Mouse (Mus musculus) forebrain, embryonic 15.5 days (tissue): Measurements from ENCODE around the gene Foxn1. TPM values are rescaled to one million over a fixed set of nuclear protein-coding genes. Genes with fewer than 3 reads are reported as not detected.

Experiments used
- ATAC-seq: fragments of 200-750 bp; cut with Nextera tagmentation; replicated peaks from 2 replicates; pipeline ENCODE4 v1.8.0; 2017; ENCODE audit warnings: mild to moderate bottlenecking, moderate TSS enrichment, moderate library complexity
- H3K27ac ChIP-seq: fragments of 300-500 bp; sonication (generic); replicated peaks from 2 replicates; pipeline ENCODE4 v1.5.1; 2015; ENCODE audit warnings: mild to moderate bottlenecking, inconsistent platforms
- H3K27me3 ChIP-seq: fragments of 300-500 bp; sonication (generic); 2 replicates; pipeline ENCODE4 v1.6.1; 2015; ENCODE audit warnings: inconsistent platforms
- H3K36me3 ChIP-seq: fragments of 300-500 bp; sonication (generic); 2 replicates; pipeline ENCODE4 v1.6.1; 2015; ENCODE audit warnings: mild to moderate bottlenecking, inconsistent platforms
- H3K4me1 ChIP-seq: fragments of 300-500 bp; sonication (generic); 2 replicates; pipeline ENCODE4 v1.6.1; 2015; ENCODE audit warnings: inconsistent platforms
- H3K4me2 ChIP-seq: fragments of 300-500 bp; sonication (generic); replicated peaks from 2 replicates; pipeline ENCODE4 v1.6.1; 2015; ENCODE audit warnings: mild to moderate bottlenecking, inconsistent platforms
- H3K4me3 ChIP-seq: fragments of 300-500 bp; sonication (generic); 2 replicates; pipeline ENCODE4 v1.5.1; 2015; ENCODE audit warnings: mild to moderate bottlenecking, inconsistent platforms
- H3K9ac ChIP-seq: fragments of 300-500 bp; sonication (generic); replicated peaks from 2 replicates; pipeline ENCODE4 v1.6.1; 2015; ENCODE audit warnings: mild to moderate bottlenecking, inconsistent platforms
- H3K9me3 ChIP-seq: fragments of 300-500 bp; sonication (generic); 2 replicates; pipeline ENCODE4 v1.6.1; 2016; ENCODE audit warnings: inconsistent platforms
- whole genome bisulfite sequencing: fragments of 180-500 bp; shearing (Covaris S2); methylation state at CpG from one replicate; pipeline ENCODE4 v1.1.7; 2015; ENCODE audit warnings: mixed read lengths; 5-methylcytosine and 5-hydroxymethylcytosine counted together
- polyA plus RNA-seq: library from polyadenylated mRNA; unstranded; fragments of >200 nt; fragmentation: Nextera tagmentation; extraction: Ambion mirVana; gene quantifications from 2 replicates; pipeline ENCODE4 v1.2.1, GENCODE M21; 2015

The Foxn1 gene
- polyA plus RNA-seq, 1 experiment from 2014 or later = not detected

GRCm38 (mm10) chr11:78367456-78368225 is 18.7 kb downstream of the Foxn1 start:
- H3K4me2 ChIP-seq = no peak overlapping the region
- no peaks in the 10 kb centered on the region for H3K36me3 ChIP-seq
- H3K4me3 ChIP-seq = no peak overlapping the region
- no peak overlapping the region for H3K9ac ChIP-seq
- no peak for ATAC-seq
- no peaks in the 10 kb centered on the region for H3K27me3 ChIP-seq
- no peaks in the 10 kb centered on the region for H3K9me3 ChIP-seq
- H3K4me1 ChIP-seq = no peaks in the 10 kb centered on the region
- 87% methylated on average over 15 of the region's 15 CpGs for WGBS
- no peak overlapping the region for H3K27ac ChIP-seq

- 63% methylated on average over 8 of the region's 8 CpGs for WGBS
- no peaks in the 10 kb centered on the region for H3K4me1 ChIP-seq
- ATAC-seq = no peak
- no peaks in the 10 kb centered on the region for H3K27me3 ChIP-seq
- no peak overlapping the region for H3K4me2 ChIP-seq
- H3K36me3 ChIP-seq = no peaks in the 10 kb centered on the region
- H3K9me3 ChIP-seq = no peaks in the 10 kb centered on the region
- H3K9ac ChIP-seq = no peak overlapping the region
- no peak overlapping the region for H3K27ac ChIP-seq
- H3K4me3 ChIP-seq = no peak overlapping the region
Measured at GRCm38 (mm10) chr11:78364103-78364502, 22.3 kb downstream of the Foxn1 start.

- Histone ChIP-seq H3K4me3 (no peak overlapping the region), H3K4me2 (no peak overlapping the region), H3K36me3 (no peaks in the 10 kb centered on the region), H3K27ac (no peak overlapping the region), H3K9me3 (no peaks in the 10 kb centered on the region), H3K9ac (no peak overlapping the region), H3K4me1 (no peaks in the 10 kb centered on the region), H3K27me3 (no peaks in the 10 kb centered on the region)
- ATAC-seq = no peak
- WGBS = 79% methylated on average over 13 of the region's 13 CpGs
Measured at GRCm38 (mm10) chr11:78363309-78364007, 22.9 kb downstream of the Foxn1 start.

- Histone ChIP-seq H3K27me3 (no peaks in the 10 kb centered on the region), H3K27ac (no peak overlapping the region), H3K4me1 (no peaks in the 10 kb centered on the region; the same call in 1 of the 2 replicates), H3K36me3 (no peaks in the 10 kb centered on the region), H3K4me3 (no peak overlapping the region), H3K9ac (no peak overlapping the region), H3K9me3 (no peaks in the 10 kb centered on the region), H3K4me2 (no peak overlapping the region)
- WGBS = 56% methylated on average over 2 of the region's 2 CpGs
- ATAC-seq = no peak
Measured at GRCm38 (mm10) chr11:78360789-78361131, 25.6 kb downstream of the Foxn1 start.

- Histone ChIP-seq H3K9ac (no peak overlapping the region), H3K4me1 (no peaks in the 10 kb centered on the region; the same call in 1 of the 2 replicates), H3K36me3 (no peaks in the 10 kb centered on the region), H3K9me3 (no peaks in the 10 kb centered on the region), H3K27me3 (no peaks in the 10 kb centered on the region), H3K27ac (no peak overlapping the region), H3K4me2 (peak overlapping the region; percentile 27), H3K4me3 (peak overlapping the region; percentile 23)
- 16% methylated on average over 13 of the region's 13 CpGs for WGBS
- peak; percentile 72 for ATAC-seq
Measured at GRCm38 (mm10) chr11:78360125-78360788, 26.1 kb downstream of the Foxn1 start.

GRCm38 (mm10) chr11:78358330-78359007 is 27.9 kb downstream of the Foxn1 start:
- Histone ChIP-seq H3K4me1 (no peaks in the 10 kb centered on the region; the same call in 1 of the 2 replicates), H3K27ac (no peak overlapping the region), H3K9ac (no peak overlapping the region), H3K36me3 (no peaks in the 10 kb centered on the region), H3K4me3 (no peak overlapping the region), H3K9me3 (no peaks in the 10 kb centered on the region), H3K27me3 (no peaks in the 10 kb centered on the region), H3K4me2 (no peak overlapping the region)
- 18% methylated on average over 22 of the region's 22 CpGs for WGBS
- no peak for ATAC-seq

GRCm38 (mm10) chr11:78355471-78356238 is 30.7 kb downstream of the Foxn1 start:
- Histone ChIP-seq H3K27ac (no peak overlapping the region), H3K4me2 (no peak overlapping the region), H3K4me3 (no peak overlapping the region), H3K9me3 (no peaks in the 10 kb centered on the region), H3K27me3 (no peaks in the 10 kb centered on the region), H3K9ac (no peak overlapping the region), H3K36me3 (no peaks in the 10 kb centered on the region), H3K4me1 (no peaks in the 10 kb centered on the region; the same call in 1 of the 2 replicates)
- no peak for ATAC-seq
- 29% methylated on average over 4 of the region's 4 CpGs for WGBS

GRCm38 (mm10) chr11:78354905-78355304 is 31.5 kb downstream of the Foxn1 start:
- no peak overlapping the region for H3K4me2 ChIP-seq
- ATAC-seq = no peak
- WGBS = 90% methylated on average over 6 of the region's 6 CpGs
- H3K9me3 ChIP-seq = no peaks in the 10 kb centered on the region
- no peaks in the 10 kb centered on the region for H3K36me3 ChIP-seq
- H3K4me3 ChIP-seq = no peak overlapping the region
- H3K9ac ChIP-seq = no peak overlapping the region
- H3K27ac ChIP-seq = no peak overlapping the region
- no peaks in the 10 kb centered on the region for H3K27me3 ChIP-seq
- no peaks in the 10 kb centered on the region; the same call in 1 of the 2 replicates for H3K4me1 ChIP-seq

GRCm38 (mm10) chr11:78353081-78353480 is 33.3 kb downstream of the Foxn1 start:
- Histone ChIP-seq H3K36me3 (peaks cover 11% of the 10 kb centered on the region), H3K27me3 (no peaks in the 10 kb centered on the region), H3K9ac (no peak overlapping the region), H3K4me1 (no peaks in the 10 kb centered on the region; the same call in 1 of the 2 replicates), H3K4me3 (no peak overlapping the region), H3K9me3 (no peaks in the 10 kb centered on the region), H3K27ac (no peak overlapping the region), H3K4me2 (no peak overlapping the region)
- 91% methylated on average over 1 of the region's 1 CpGs for WGBS
- ATAC-seq = no peak

GRCm38 (mm10) chr11:78349441-78350358 is 36.7 kb downstream of the Foxn1 start:
- WGBS = 86% methylated on average over 4 of the region's 4 CpGs
- H3K4me3 ChIP-seq = no peak overlapping the region
- ATAC-seq = no peak

More at GRCm38 (mm10) chr11:78349441-78350358, 36.7 kb downstream of the Foxn1 start:
- Histone ChIP-seq H3K4me1 (peaks cover 19% of the 10 kb centered on the region), H3K27ac (no peak overlapping the region), H3K9ac (no peak overlapping the region), H3K9me3 (no peaks in the 10 kb centered on the region), H3K4me2 (no peak overlapping the region), H3K27me3 (no peaks in the 10 kb centered on the region), H3K36me3 (peaks cover 13% of the 10 kb centered on the region)
